Mouse (Mus musculus): ENCODE results near the gene 1810062G17Rik. TPM values are rescaled to one million over a fixed set of nuclear protein-coding genes. Genes with fewer than 3 reads are reported as not detected.

1810062G17Rik gene
- not detected in 2 replicates for total RNA-seq (2023)

DNA sequence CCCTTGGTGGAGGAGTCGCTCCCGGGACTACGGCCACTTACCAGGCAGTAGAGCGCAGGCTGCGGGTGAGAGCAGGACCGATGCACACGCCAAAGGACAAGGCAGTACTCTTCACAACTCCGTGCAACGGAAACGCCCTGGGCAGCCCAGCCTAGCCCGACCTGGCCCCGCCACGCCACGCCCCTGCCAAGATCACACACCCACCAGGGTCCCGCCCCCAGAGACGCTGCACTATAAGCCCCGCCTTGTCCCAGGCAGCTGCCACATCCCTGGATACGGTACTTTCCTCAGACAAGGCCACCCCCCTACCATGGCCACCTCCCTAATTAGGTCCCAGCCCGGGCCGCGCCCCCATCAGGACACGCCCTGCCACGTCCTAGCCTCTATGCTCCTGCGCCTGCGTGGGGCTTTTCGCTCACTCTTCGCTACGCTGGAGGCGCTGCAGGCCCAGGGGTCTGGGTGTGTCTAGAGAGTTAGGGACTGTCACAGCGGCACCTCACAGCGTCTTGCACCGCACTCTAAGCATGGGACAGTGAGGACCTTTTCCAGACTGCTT is at the start of gene 1810062G17Rik, which contains the start of gene Anxa5:
TSS of gene 1810062G17Rik (plus strand) at position 406 of the 556 bp plus-strand sequence.
TSS of gene Anxa5 (minus strand) at position 363 of the 556 bp plus-strand sequence.

DNA sequence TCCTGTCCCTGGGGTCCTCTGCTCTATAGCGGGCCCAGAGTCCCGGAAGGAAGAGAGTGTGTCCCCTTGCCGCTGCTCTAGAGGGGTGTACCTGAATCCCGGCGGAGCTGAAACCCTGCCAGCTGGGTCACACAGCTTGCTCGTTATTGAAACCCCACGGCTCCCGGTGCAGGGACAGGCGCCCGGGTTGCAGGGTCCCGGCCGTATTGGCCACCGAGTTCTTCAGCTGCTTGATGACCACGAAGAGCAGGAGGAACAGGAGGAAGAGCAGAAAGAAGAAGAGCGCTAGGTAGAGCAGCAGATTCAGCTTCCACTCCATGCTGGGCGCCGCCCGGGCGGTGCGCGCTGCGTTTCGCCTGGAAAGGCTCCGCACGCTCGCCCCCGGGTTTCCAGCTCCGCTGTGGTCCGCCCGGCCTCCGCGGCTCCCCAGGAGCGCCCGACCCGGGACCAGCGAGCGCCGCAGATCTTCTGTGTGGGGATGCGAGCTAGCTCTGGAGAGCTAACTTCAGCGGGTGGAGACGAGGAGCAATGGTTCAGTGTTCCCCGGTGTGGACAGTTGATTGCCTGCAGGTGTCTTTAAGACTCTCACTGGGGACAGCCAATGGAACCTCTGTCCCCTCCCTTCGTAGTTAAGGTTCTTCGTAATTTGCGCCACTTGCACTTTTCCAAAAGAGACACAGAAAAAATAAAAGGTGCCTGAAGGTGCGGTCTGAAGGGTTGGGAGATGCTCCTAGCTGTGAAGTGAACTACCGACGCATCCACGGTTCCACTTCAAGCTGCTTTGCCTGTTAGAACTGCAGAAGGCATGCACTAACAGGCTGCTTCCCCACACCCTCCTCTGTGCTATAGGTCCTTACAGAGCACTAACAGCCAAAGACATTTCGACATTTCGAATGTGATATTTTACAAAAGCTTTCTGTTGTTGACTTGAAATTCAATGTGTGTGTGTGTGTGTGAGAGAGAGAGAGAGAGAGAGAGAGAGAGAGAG is 45.6 kb downstream of the 1810062G17Rik start, which contains the start of gene Gm11549:
TSS of gene Gm11549 (minus strand) at position 741 of the 988 bp plus-strand sequence.

Other genes with a start within 250 kb of the 1810062G17Rik start
- gene Anxa5, start within 50 bp of the 1810062G17Rik start, total RNA-seq (2023): 123 and 154 TPM in 2 replicates
- not detected in 2 replicates for gene Gm11549, start 45.9 kb downstream of the 1810062G17Rik start, total RNA-seq (2023)
- gene Exosc9, start 76.7 kb downstream of the 1810062G17Rik start, total RNA-seq (2023): 13.0 and 17.4 TPM in 2 replicates
- gene Ccna2, start 96.2 kb downstream of the 1810062G17Rik start, total RNA-seq (2023): 60.7 and 61.0 TPM in 2 replicates
- gene Bbs7, start 137.5 kb downstream of the 1810062G17Rik start, total RNA-seq (2023): 0.28 and 0.39 TPM in 2 replicates
- gene Trpc3, start 214.2 kb downstream of the 1810062G17Rik start, total RNA-seq (2023): not detected in 2 replicates